Mouse (Mus musculus) stomach, postnatal 0 days (tissue): ENCODE data around the gene C1qbp.

Source experiments
- CTCF ChIP-seq: IDR thresholded peaks from 2 replicates; pipeline ENCODE4 v1.5.1; 2016; ENCODE audit warnings: antibody characterized with exemption, low read depth, mild to moderate bottlenecking, moderate library complexity
- EP300 ChIP-seq: optimal IDR thresholded peaks from 2 replicates; pipeline ENCODE3; 2016; ENCODE audit warnings: antibody characterized with exemption

DNA sequence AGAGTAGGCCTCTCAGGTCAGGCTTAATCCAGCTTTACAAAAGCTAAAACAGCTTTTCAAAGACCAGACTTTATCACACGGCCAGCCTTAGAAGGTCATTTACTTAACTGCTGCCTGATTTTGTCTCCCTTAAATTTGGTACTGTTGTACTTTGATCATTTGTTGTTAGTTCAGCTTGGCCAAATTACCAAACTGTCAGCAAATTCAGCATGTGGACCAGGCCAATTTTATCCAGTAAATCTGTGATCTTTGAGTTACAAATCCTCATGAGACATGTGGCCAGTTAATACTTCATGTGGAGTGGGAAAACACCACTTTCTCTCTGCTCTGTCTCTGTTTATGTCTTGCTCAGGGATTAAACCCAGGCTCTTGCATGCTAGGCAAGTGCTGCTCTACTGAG is 10.2 kb downstream of the C1qbp start:
- TF ChIP-seq EP300 (no peak), CTCF (no peak)
